Mouse (Mus musculus): ENCODE measurements at regions not wholly inside any gene's neighbourhood (a gene's known extent, or its start where the extent isn't known, plus 50 kb on each side); places are given as distances from the start of the nearest gene placed in this dataset.
A peak's percentile ranks its signal among the peaks of the same experiment; 100 is the strongest.

GRCm38 (mm10) chr8:30797341-30797740 lies 2631.2 kb upstream of the 5930422O12Rik start:
- no peak for DNase-seq (ENCODE audit: low read depth)

- DNase-seq (ENCODE audit: low read depth), result no peak
These were observed 2611.5 kb upstream of the 5930422O12Rik start for GRCm38 (mm10) chr8:30817028-30817427.

GRCm38 (mm10) chr8:30822835-30823587 lies 2605.5 kb upstream of the 5930422O12Rik start:
- no peak for DNase-seq (ENCODE audit: low read depth)

- DNase-seq (ENCODE audit: low read depth), result no peak
These were observed 2604.9 kb upstream of the 5930422O12Rik start for GRCm38 (mm10) chr8:30823588-30823938.

GRCm38 (mm10) chr8:30826021-30826420 lies 2602.5 kb upstream of the 5930422O12Rik start:
- DNase-seq (ENCODE audit: low read depth), result no peak

- DNase-seq (ENCODE audit: low read depth), result no peak
These were observed 2590.5 kb upstream of the 5930422O12Rik start for GRCm38 (mm10) chr8:30838056-30838455.

GRCm38 (mm10) chr8:30840064-30840463 lies 2588.4 kb upstream of the 5930422O12Rik start:
- peak; percentile 46 for DNase-seq (ENCODE audit: low read depth)

GRCm38 (mm10) chr8:30863017-30863416 lies 2565.5 kb upstream of the 5930422O12Rik start:
- DNase-seq (ENCODE audit: low read depth), result no peak

- DNase-seq (ENCODE audit: low read depth), result no peak
These were observed 2522.3 kb upstream of the 5930422O12Rik start for GRCm38 (mm10) chr8:30906044-30906695.

- no peak for DNase-seq (ENCODE audit: low read depth)
These were observed 2514.8 kb upstream of the 5930422O12Rik start for GRCm38 (mm10) chr8:30913664-30914063.

GRCm38 (mm10) chr8:30915127-30915526 lies 2513.4 kb upstream of the 5930422O12Rik start:
- DNase-seq (ENCODE audit: low read depth), result no peak

- no peak for DNase-seq (ENCODE audit: low read depth)
These were observed 2512.8 kb upstream of the 5930422O12Rik start for GRCm38 (mm10) chr8:30915601-30916171.

- no peak for DNase-seq (ENCODE audit: low read depth)
These were observed 2512.2 kb upstream of the 5930422O12Rik start for GRCm38 (mm10) chr8:30916184-30916751.

GRCm38 (mm10) chr8:30921451-30921850 lies 2507.1 kb upstream of the 5930422O12Rik start:
- DNase-seq (ENCODE audit: low read depth), result no peak

GRCm38 (mm10) chr8:30923301-30924159 lies 2505.0 kb upstream of the 5930422O12Rik start:
- DNase-seq (ENCODE audit: low read depth), result peak; percentile 54

- DNase-seq (ENCODE audit: low read depth), result no peak
These were observed 2504.4 kb upstream of the 5930422O12Rik start for GRCm38 (mm10) chr8:30924160-30924534.

- DNase-seq (ENCODE audit: low read depth), result no peak
These were observed 2503.9 kb upstream of the 5930422O12Rik start for GRCm38 (mm10) chr8:30924656-30925055.

- no peak for DNase-seq (ENCODE audit: low read depth)
These were observed 2490.9 kb upstream of the 5930422O12Rik start for GRCm38 (mm10) chr8:30937449-30938075.

GRCm38 (mm10) chr8:30940901-30941300 lies 2487.6 kb upstream of the 5930422O12Rik start:
- no peak for DNase-seq (ENCODE audit: low read depth)

GRCm38 (mm10) chr8:30941511-30942175 lies 2486.9 kb upstream of the 5930422O12Rik start:
- no peak for DNase-seq (ENCODE audit: low read depth)
